Mouse (Mus musculus): Measurements from ENCODE around the gene Abraxas2. TPM values are rescaled to one million over a fixed set of nuclear protein-coding genes. Genes with fewer than 3 reads are reported as not detected.

Gene Abraxas2
- polyA plus RNA-seq, 1 experiment from 2014 or later, result 40.4 TPM

DNA sequence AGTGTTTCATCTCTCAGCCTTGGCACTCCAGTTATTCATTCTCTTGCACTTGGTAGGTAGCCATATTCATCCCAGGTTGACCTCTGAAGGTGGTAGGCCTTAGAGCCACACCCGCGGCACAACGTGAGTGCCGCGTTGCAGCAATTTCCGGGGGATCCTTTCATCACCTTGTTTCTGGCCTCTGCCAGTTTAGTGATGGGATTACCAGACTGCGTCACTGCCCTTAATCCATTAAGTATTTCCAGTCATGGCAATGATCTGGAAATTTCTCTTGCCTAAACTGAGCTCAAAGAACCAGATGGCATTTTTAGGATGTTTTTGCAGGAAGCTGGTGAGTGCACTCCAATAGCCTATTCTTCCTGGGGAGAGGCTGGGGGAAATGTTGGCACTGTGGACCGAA, 30.7 kb downstream of the Abraxas2 start:
- no peak for ATAC-seq (ENCODE audit: insufficient number of reproducible peaks, insufficient read depth, low FRiP score, low TSS enrichment, low read depth)
- no peak overlapping the region for H3K4me3 ChIP-seq (replicated peaks)
- H3K4me1 ChIP-seq (replicated peaks), result peaks cover 13% of the 10 kb centered on the region; the same call in 1 of the 2 replicates
- H3K9me3 ChIP-seq, result no peaks in the 10 kb centered on the region
- H3K27ac ChIP-seq, result no peak overlapping the region
- WGBS, result 81% methylated on average over 8 of the region's 8 CpGs
- no peaks in the 10 kb centered on the region for H3K27me3 ChIP-seq
- H3K36me3 ChIP-seq, result peaks cover 11% of the 10 kb centered on the region
- H3K4me2 ChIP-seq, result no peak overlapping the region
- H3K9ac ChIP-seq (replicated peaks), result no peak overlapping the region

DNA sequence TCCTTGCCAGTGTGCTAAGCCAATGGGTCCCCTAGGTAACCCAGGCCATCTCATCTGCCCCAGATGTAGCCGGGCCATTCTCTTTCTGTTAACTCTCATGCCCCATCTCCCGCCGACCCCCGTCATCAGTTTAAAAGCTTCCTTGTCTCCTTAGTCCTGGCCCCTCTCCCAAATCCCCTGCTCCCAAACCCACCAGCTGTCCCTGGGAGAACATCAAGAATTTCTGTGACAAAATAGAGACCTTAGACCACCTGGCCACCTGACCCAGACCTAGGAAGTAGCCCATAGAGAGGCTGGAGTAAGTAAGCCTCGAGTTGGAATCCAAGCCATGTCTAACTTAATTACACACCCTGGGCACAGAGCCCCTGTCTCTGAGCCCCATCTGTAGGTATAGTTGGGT, 31.2 kb downstream of the Abraxas2 start:
- ATAC-seq (ENCODE audit: insufficient number of reproducible peaks, insufficient read depth, low FRiP score, low TSS enrichment, low read depth), result no peak
- Histone ChIP-seq H3K9ac (replicated peaks) (no peak overlapping the region), H3K9me3 (no peaks in the 10 kb centered on the region), H3K4me2 (no peak overlapping the region), H3K4me1 (replicated peaks) (peaks cover 13% of the 10 kb centered on the region; the same call in 1 of the 2 replicates), H3K4me3 (replicated peaks) (no peak overlapping the region), H3K27ac (no peak overlapping the region), H3K27me3 (no peaks in the 10 kb centered on the region), H3K36me3 (peaks cover 6% of the 10 kb centered on the region)
- WGBS, result 88% methylated on average over 5 of the region's 5 CpGs

DNA sequence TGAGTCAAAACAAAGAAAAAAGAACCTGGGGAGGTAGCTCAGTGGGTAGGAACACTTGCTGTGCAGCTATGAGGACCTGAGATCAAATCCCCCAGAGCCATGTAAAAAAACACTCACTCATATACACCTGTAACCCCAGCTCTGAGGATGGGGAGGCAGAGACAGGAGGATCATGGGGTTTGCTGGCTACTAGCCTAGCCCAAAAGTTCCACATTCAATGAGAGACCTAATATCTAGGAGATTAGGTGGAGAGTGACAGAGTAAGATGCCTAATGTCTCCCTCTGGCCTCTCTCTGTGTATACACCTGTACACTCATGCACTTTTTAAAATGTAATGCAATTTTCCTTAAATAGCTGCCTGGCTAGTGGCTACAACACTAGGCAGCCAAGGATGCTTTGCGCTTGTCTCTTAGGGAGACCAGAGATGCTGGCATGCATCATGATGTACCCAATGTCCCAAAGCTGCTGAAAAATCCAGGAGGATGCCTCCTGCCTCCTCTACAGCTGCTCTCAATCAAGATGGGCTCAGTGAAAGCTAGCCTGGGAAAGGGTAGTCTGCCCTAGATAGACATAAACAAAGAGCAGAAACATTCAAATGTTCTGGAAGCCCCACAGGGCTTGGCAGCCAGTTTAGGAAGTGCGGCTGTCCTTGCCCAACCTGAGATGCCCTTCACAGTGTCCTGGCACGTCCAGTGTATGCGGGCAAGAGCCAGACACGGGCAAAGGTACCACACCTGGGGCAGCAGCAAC, 32.7 kb downstream of the Abraxas2 start:
- Histone ChIP-seq H3K4me3 (replicated peaks) (no peak overlapping the region), H3K4me1 (replicated peaks) (peaks cover 11% of the 10 kb centered on the region; the same call in 1 of the 2 replicates), H3K36me3 (no peaks in the 10 kb centered on the region), H3K4me2 (no peak overlapping the region), H3K9ac (replicated peaks) (no peak overlapping the region), H3K9me3 (no peaks in the 10 kb centered on the region), H3K27me3 (no peaks in the 10 kb centered on the region), H3K27ac (no peak overlapping the region)
- ATAC-seq (ENCODE audit: insufficient number of reproducible peaks, insufficient read depth, low FRiP score, low TSS enrichment, low read depth), result no peak
- 84% methylated on average over 5 of the region's 5 CpGs for WGBS

DNA sequence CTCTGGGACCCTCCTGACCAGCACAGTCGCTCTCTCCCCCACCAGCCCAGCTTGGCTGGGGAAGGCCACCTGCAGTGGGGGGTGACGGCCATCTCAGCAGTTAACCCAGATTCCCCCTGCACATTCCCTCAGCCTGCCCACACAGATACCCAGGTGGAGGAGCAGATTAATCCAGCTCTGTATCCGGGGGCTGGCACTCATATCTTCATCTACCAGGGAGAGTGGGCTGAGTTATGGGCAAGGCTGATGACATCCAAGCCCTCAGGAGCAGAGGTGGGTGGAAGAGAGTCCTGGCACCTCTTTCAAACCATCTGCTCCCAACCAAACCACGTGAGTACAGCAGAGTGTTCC, 33.3 kb downstream of the Abraxas2 start:
- Histone ChIP-seq H3K27me3 (no peaks in the 10 kb centered on the region), H3K4me3 (replicated peaks) (no peak overlapping the region), H3K4me1 (replicated peaks) (peaks cover 6% of the 10 kb centered on the region; the same call in 1 of the 2 replicates), H3K9ac (replicated peaks) (no peak overlapping the region), H3K27ac (no peak overlapping the region), H3K36me3 (no peaks in the 10 kb centered on the region), H3K4me2 (no peak overlapping the region), H3K9me3 (no peaks in the 10 kb centered on the region)
- ATAC-seq (ENCODE audit: insufficient number of reproducible peaks, insufficient read depth, low FRiP score, low TSS enrichment, low read depth), result no peak
- 58% methylated on average over 4 of the region's 4 CpGs for WGBS

DNA sequence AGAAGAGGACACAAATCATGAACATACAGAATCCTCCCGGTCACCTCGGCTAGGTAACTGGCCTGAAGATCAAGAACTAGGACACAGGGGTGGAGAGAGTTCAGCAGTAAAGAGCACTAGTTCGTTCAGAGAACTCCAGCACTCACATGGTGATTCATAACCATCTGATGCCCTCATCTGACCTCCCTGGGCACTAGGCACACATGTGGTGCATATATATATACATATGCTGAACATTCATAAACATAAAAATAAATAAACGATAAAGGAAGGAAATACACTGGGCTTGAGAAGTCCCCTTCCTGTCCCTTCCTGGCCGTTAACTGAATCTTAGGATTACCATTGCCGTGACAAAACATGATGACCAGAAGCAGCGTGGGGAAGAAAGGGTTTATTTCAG, 33.8 kb downstream of the Abraxas2 start:
- WGBS, result 70% methylated on average over 7 of the region's 7 CpGs
- H3K4me3 ChIP-seq (replicated peaks), result no peak overlapping the region
- no peak overlapping the region for H3K27ac ChIP-seq

DNA sequence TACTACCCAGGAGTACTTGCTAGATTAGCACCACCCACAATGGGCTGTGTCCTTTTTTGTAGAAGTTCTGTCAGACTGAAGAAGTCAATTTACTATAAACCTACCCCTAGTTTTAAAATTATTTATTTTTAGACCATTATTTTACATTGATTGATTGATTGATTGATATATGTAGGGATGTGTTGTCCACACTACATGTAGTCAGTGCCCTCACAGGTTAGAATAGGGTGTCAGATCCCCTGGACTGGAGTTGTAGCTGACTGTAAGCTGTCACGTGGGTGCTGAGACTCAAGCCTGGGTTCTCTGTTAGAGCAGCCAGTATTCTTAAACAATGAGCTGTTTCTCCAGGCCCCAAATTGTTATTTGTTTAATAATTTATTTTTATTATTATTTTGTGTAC, 34.3 kb downstream of the Abraxas2 start:
- WGBS, result 80% methylated on average over 1 of the region's 1 CpGs
- ATAC-seq (ENCODE audit: insufficient number of reproducible peaks, insufficient read depth, low FRiP score, low TSS enrichment, low read depth), result no peak
- Histone ChIP-seq H3K9ac (replicated peaks) (no peak overlapping the region), H3K36me3 (no peaks in the 10 kb centered on the region), H3K27ac (no peak overlapping the region), H3K27me3 (no peaks in the 10 kb centered on the region), H3K4me1 (replicated peaks) (no peaks in the 10 kb centered on the region), H3K4me3 (replicated peaks) (no peak overlapping the region), H3K4me2 (no peak overlapping the region), H3K9me3 (no peaks in the 10 kb centered on the region)

More for the DNA sequence above, 33.8 kb downstream of the Abraxas2 start:
- Histone ChIP-seq H3K36me3 (no peaks in the 10 kb centered on the region), H3K27me3 (no peaks in the 10 kb centered on the region), H3K4me2 (no peak overlapping the region), H3K9ac (replicated peaks) (no peak overlapping the region), H3K4me1 (replicated peaks) (peaks cover under 1% of the 10 kb centered on the region; the same call in 1 of the 2 replicates), H3K9me3 (no peaks in the 10 kb centered on the region)
- no peak for ATAC-seq (ENCODE audit: insufficient number of reproducible peaks, insufficient read depth, low FRiP score, low TSS enrichment, low read depth)

DNA sequence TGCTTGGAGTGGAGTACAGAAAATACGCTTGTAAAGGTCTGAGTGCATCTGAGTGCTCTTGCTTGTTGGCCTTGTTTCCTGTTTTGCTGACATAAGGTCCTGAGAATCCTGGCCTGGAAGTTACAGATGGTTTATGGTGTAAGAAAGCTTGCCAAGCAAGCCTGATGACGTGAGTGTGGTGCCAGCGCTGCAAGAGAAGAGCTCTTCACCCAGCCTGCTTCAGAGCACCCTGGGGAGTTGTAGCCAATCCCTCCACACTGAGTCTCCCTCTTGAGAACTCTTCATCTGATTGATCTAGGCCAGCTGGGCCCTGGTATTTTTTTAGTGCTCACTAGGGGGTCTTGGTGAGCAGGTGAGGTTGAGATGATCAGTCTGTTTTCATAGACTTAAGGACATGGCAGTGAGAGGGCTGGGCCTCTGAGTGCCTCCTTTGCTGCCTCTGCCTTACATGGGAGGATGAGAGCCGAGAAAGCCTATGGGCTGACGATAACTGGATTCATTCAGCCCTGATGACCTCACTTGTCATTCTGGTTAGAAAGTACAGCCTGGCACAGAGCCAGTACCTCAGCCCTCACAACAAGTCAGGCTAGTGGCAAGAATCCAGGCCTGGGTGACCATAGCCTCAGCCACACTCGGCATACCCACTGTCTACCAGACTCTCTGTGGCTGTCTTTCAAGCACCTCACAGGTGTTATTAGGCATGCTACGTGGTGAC, 36.0 kb downstream of the Abraxas2 start:
- H3K4me1 ChIP-seq (replicated peaks), result no peaks in the 10 kb centered on the region
- H3K27me3 ChIP-seq, result no peaks in the 10 kb centered on the region
- no peaks in the 10 kb centered on the region for H3K36me3 ChIP-seq
- no peak overlapping the region for H3K27ac ChIP-seq
- WGBS, result 78% methylated on average over 7 of the region's 7 CpGs
- no peak for ATAC-seq (ENCODE audit: insufficient number of reproducible peaks, insufficient read depth, low FRiP score, low TSS enrichment, low read depth)
- no peak overlapping the region for H3K4me3 ChIP-seq (replicated peaks)
- no peak overlapping the region for H3K9ac ChIP-seq (replicated peaks)
- H3K9me3 ChIP-seq, result no peaks in the 10 kb centered on the region
- no peak overlapping the region for H3K4me2 ChIP-seq

DNA sequence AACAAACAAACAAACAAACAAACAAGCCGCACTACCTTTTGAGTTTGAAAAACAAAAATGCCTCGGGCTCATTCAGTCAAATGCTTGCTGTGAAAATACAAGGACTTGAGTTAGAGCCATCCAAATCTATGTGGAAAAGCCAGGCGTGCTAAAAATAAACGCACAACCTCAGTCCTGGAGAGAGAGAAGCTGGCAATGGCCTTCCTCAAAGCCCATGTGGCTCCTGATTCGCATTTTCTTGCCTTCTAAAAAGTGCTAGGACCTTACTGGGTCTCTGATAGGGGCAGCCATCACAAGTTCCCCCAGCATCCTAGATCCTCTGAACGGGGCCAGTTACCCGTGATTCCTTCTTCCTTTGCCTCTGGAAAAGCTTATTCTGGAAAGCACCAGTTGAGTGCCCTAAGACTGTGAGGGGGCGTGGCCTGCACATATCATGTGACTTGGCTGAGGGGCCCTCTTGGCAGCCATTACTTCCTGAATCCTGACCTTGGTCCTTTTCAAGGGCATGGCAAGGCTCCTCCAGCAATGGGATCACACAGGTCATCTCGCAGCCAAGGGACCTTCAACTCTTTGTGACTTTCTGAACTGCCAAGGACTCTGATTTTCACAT, 37.3 kb downstream of the Abraxas2 start:
- WGBS, result 86% methylated on average over 9 of the region's 9 CpGs
- no peaks in the 10 kb centered on the region for H3K36me3 ChIP-seq
- H3K9me3 ChIP-seq, result no peaks in the 10 kb centered on the region
- H3K4me3 ChIP-seq (replicated peaks), result no peak overlapping the region
- no peak for ATAC-seq (ENCODE audit: insufficient number of reproducible peaks, insufficient read depth, low FRiP score, low TSS enrichment, low read depth)
- H3K4me1 ChIP-seq (replicated peaks), result no peaks in the 10 kb centered on the region
- no peak overlapping the region for H3K27ac ChIP-seq
- no peaks in the 10 kb centered on the region for H3K27me3 ChIP-seq
- H3K4me2 ChIP-seq, result no peak overlapping the region
- H3K9ac ChIP-seq (replicated peaks), result no peak overlapping the region

DNA sequence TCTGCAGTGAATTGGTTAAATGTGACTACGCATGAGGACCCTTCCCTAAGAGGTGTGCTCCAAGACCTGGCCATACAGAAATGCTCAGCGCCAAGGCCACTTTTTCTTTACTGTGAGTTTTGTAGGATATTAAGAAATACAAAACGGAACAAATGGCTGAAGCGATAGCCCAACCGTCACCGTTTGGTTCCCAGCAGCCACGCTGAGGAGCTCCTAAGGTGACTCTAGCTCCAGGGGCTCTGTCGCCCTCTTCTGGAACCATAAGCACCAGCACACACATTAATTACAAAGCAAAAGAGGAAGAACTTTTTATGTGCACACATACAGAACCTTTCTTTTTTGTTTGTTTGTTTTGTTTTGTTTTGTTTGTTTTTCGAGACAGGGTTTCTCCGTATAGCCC, 38.2 kb downstream of the Abraxas2 start:
- Histone ChIP-seq H3K36me3 (no peaks in the 10 kb centered on the region), H3K4me2 (no peak overlapping the region), H3K27me3 (no peaks in the 10 kb centered on the region), H3K9me3 (no peaks in the 10 kb centered on the region), H3K4me3 (replicated peaks) (no peak overlapping the region), H3K27ac (no peak overlapping the region), H3K4me1 (replicated peaks) (no peaks in the 10 kb centered on the region), H3K9ac (replicated peaks) (no peak overlapping the region)
- ATAC-seq (ENCODE audit: insufficient number of reproducible peaks, insufficient read depth, low FRiP score, low TSS enrichment, low read depth), result no peak
- 85% methylated on average over 10 of the region's 10 CpGs for WGBS

DNA sequence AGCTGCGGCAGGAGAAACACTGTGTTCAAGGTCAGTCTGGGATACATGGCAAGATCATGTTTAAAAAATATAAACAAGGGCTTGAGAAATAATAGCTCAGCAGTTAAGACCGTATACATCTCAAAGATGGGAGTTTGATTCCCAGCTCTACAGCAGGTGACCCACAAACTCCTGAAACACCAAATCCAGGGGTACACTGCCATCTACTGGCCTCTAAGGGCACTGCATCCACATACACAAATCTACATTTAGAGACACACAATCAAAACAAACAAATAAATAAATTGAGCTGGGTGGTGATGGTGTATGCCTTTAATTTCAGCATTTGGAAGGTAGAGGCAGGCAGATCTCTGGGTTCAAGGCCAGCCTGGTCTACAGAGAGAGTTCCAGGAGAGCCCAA, 39.2 kb downstream of the Abraxas2 start:
- Histone ChIP-seq H3K9me3 (no peaks in the 10 kb centered on the region), H3K4me1 (replicated peaks) (no peaks in the 10 kb centered on the region)
- 86% methylated on average over 2 of the region's 2 CpGs for WGBS

DNA sequence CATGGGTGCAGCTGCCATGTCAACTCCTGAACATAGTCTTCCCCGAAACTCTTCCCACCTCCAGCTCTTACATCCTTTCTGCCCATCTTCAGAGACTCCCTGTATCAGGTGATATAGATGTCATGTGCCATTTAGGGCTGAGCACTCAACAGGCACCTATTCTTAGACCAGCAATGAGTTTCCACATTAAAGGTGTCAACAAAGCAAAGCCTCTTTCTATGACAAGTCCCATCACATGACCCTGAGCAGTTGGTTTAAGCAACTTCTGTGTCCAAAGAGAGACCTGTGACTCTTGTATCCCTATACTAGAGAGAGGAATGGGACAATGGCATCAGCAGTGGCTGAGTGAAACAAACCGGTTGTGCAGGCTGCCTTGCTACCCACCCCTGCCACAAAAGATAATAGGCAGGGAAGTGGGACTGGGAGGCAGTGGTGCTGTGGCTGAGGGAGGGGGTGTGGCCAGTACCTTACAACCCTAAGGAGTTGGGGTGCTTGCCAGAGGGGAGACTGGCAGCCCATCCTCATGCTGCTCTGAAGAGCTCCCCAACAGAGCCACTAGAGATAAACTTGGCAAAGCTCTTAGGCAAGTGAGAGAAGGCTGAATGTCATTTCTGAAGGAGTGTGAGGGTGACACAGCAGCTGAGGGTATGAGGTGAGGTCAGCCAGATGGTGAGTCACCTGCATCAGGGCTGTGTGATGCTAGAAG, 42.0 kb downstream of the Abraxas2 start:
- H3K27me3 ChIP-seq, result no peaks in the 10 kb centered on the region
- H3K36me3 ChIP-seq, result no peaks in the 10 kb centered on the region
- no peak overlapping the region for H3K27ac ChIP-seq
- no peak overlapping the region for H3K4me3 ChIP-seq (replicated peaks)
- no peak overlapping the region for H3K9ac ChIP-seq (replicated peaks)
- no peaks in the 10 kb centered on the region for H3K4me1 ChIP-seq (replicated peaks)
- ATAC-seq (ENCODE audit: insufficient number of reproducible peaks, insufficient read depth, low FRiP score, low TSS enrichment, low read depth), result no peak
- H3K9me3 ChIP-seq, result no peaks in the 10 kb centered on the region
- WGBS, result 60% methylated on average over 2 of the region's 2 CpGs
- H3K4me2 ChIP-seq, result no peak overlapping the region

More for the DNA sequence above, 39.2 kb downstream of the Abraxas2 start:
- no peak overlapping the region for H3K4me3 ChIP-seq (replicated peaks)
- H3K27ac ChIP-seq, result no peak overlapping the region
- H3K4me2 ChIP-seq, result no peak overlapping the region
- H3K36me3 ChIP-seq, result no peaks in the 10 kb centered on the region
- no peak overlapping the region for H3K9ac ChIP-seq (replicated peaks)
- ATAC-seq (ENCODE audit: insufficient number of reproducible peaks, insufficient read depth, low FRiP score, low TSS enrichment, low read depth), result no peak
- no peaks in the 10 kb centered on the region for H3K27me3 ChIP-seq

Data from limb, embryonic 12.5 days (tissue).